Mouse (Mus musculus) hindbrain, embryonic 16.5 days (tissue): ENCODE results near the gene Gm17455. TPM values are rescaled to one million over a fixed set of nuclear protein-coding genes. Genes with fewer than 3 reads are reported as not detected.

ENCODE experiments used
- ATAC-seq: fragments of 200-750 bp; cut with Nextera tagmentation; 2 replicates; pipeline ENCODE4 v1.8.0; 2017; ENCODE audit warnings: moderate TSS enrichment, moderate library complexity
- H3K27ac ChIP-seq: fragments of 300-500 bp; sonication (generic); 2 replicates; pipeline ENCODE4 v1.5.1; 2014; ENCODE audit warnings: low read depth, mild to moderate bottlenecking, control low read depth, low read length, moderate library complexity
- H3K27me3 ChIP-seq: fragments of 300-500 bp; sonication (generic); replicated peaks from 2 replicates; pipeline ENCODE4 v1.6.1; 2014; ENCODE audit warnings: low read length; ENCODE audit not compliant: control insufficient read depth, insufficient read depth
- H3K36me3 ChIP-seq: fragments of 300-500 bp; sonication (generic); 2 replicates; pipeline ENCODE4 v1.6.1; 2014; ENCODE audit warnings: mild to moderate bottlenecking, low read length, moderate library complexity, mixed read lengths; ENCODE audit not compliant: control insufficient read depth, insufficient read depth
- H3K4me1 ChIP-seq: fragments of 300-500 bp; sonication (generic); 2 replicates; pipeline ENCODE4 v1.6.1; 2014; ENCODE audit warnings: low read depth, low read length; ENCODE audit not compliant: control insufficient read depth, insufficient read depth
- H3K4me2 ChIP-seq: fragments of 300-500 bp; sonication (generic); 2 replicates; pipeline ENCODE4 v1.6.1; 2014; ENCODE audit warnings: mild to moderate bottlenecking, low read length, control low read depth, moderate library complexity
- H3K4me3 ChIP-seq: fragments of 300-500 bp; sonication (generic); 2 replicates; pipeline ENCODE4 v1.5.1; 2014; ENCODE audit warnings: mild to moderate bottlenecking, low read length, control low read depth, moderate library complexity
- H3K9ac ChIP-seq: fragments of 300-500 bp; sonication (generic); 2 replicates; pipeline ENCODE4 v1.6.1; 2014; ENCODE audit warnings: low read depth, mild to moderate bottlenecking, control low read depth, low read length, moderate library complexity
- H3K9me3 ChIP-seq: fragments of 300-500 bp; sonication (generic); 2 replicates; pipeline ENCODE4 v1.6.1; 2014; ENCODE audit warnings: mild to moderate bottlenecking, low read length, moderate library complexity; ENCODE audit not compliant: control insufficient read depth
- WGBS: fragments of 180-500 bp; shearing (Covaris S2); extraction: QIAGEN DNeasy Blood & Tissue Kit; methylation state at CpG from one replicate; pipeline ENCODE4 v1.1.7; 2014; 5-methylcytosine and 5-hydroxymethylcytosine counted together
- polyA plus RNA-seq: library from polyadenylated mRNA; unstranded; fragments of >200 nt; fragmentation: Nextera tagmentation; extraction: Ambion mirVana; gene quantifications from 2 replicates; pipeline ENCODE4 v1.2.1, GENCODE M21; 2015

The Gm17455 gene
- polyA plus RNA-seq, 1 experiment from 2014 or later = 14.0 TPM

DNA sequence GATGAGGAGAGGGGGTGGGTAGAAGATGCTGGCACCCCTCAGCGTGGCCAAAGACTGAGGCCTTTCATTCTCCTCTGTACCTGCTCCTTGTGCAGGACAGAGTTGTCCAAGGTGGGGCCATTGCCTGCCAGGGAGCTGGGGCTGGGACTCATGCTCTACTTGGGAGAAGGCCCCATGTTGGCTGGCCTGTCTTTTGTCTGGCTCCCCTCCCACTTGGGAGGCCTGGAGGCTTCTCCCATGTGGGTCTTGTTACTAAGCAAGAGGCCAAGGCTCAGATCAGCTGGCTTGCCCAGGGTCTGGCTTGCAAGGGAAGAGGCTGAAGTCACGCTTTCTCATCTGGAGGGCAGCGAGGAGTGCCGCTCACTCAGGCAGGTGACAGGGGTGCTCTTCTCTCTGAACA is 42.1 kb upstream of the Gm17455 start:
- no peaks in the 10 kb centered on the region for H3K9me3 ChIP-seq
- no peaks in the 10 kb centered on the region for H3K27me3 ChIP-seq
- ATAC-seq = no peak
- WGBS = 91% methylated on average over 4 of the region's 4 CpGs
- H3K4me1 ChIP-seq = peaks cover 10% of the 10 kb centered on the region; the same call in 1 of the 2 replicates
- H3K9ac ChIP-seq = no peak overlapping the region
- no peaks in the 10 kb centered on the region for H3K36me3 ChIP-seq
- H3K4me2 ChIP-seq = no peak overlapping the region
- H3K27ac ChIP-seq = no peak overlapping the region
- H3K4me3 ChIP-seq = no peak overlapping the region

DNA sequence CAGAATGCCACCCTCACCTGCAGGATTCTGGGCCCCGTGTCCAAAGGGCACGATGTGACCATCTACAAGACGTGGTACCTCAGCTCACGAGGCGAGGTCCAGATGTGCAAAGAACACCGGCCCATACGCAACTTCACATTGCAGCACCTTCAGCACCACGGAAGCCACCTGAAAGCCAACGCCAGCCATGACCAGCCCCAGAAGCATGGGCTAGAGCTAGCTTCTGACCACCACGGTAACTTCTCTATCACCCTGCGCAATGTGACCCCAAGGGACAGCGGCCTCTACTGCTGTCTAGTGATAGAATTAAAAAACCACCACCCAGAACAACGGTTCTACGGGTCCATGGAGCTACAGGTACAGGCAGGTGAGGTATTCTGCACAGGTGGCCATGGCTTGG is 41.6 kb upstream of the Gm17455 start:
- Histone ChIP-seq H3K27ac (no peak overlapping the region), H3K4me2 (no peak overlapping the region), H3K9me3 (no peaks in the 10 kb centered on the region), H3K27me3 (no peaks in the 10 kb centered on the region), H3K36me3 (no peaks in the 10 kb centered on the region), H3K4me1 (peaks cover 10% of the 10 kb centered on the region; the same call in 1 of the 2 replicates), H3K4me3 (no peak overlapping the region), H3K9ac (no peak overlapping the region)
- ATAC-seq = no peak
- WGBS = 95% methylated on average over 14 of the region's 14 CpGs

DNA sequence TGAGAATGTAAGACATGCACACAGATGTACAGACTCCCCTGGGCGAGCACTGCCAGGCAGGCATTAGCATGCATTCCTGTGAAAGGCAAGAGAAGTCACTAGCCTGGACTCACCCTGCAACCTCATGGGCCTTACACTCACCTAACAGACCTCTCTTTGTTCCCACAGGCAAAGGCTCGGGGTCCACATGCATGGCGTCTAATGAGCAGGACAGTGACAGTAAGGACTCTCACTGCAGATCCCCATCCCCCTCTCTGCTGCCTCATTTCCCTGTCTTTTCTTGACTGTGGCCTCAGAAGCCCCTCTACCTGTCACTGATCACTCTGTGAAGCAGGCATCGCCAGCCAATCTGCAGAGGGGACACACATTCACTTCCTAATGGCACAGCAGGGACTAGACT is 40.8 kb upstream of the Gm17455 start:
- Histone ChIP-seq H3K9me3 (no peaks in the 10 kb centered on the region), H3K9ac (no peak overlapping the region), H3K36me3 (no peaks in the 10 kb centered on the region), H3K4me3 (no peak overlapping the region), H3K4me1 (peaks cover 10% of the 10 kb centered on the region; the same call in 1 of the 2 replicates), H3K4me2 (no peak overlapping the region), H3K27me3 (no peaks in the 10 kb centered on the region), H3K27ac (no peak overlapping the region)
- no peak for ATAC-seq
- WGBS = 38% methylated on average over 4 of the region's 4 CpGs

DNA sequence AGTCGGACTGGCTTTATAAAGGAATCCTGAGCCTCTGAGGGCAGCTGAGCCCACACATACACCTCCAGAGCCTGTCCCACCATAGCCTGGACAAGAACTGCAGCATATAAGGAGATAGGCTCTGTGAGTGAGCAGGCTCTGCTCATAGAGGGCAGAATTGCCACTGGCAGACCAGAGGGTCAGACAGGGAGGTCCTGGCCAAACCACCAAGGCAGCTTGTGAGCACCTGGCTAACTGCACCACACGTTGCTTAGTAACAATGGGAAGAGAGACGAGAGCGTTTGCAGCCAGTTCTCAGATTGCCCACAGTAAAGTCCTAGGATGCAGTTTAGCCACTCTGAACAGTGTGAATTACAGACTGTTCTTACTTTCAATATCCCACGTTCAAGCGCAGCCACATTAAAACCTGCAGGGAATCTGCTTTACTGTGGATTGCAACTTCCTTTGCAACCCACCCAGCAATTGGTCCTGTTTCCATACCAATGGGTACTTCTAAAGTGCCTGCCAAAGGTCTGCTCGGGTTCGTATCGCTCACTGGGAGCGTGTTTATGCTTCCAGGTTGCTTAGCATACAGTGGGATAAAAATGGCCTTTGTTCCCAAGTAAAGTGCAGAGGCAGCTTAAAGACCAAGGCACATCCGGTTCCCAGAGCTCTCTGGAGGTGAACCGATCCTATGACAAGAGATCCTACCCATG is 37.8 kb upstream of the Gm17455 start:
- Histone ChIP-seq H3K27me3 (no peaks in the 10 kb centered on the region), H3K4me2 (no peak overlapping the region), H3K27ac (0 out of 2 replicates have a peak overlapping the region, but pooled peaks have one; percentile 23), H3K36me3 (no peaks in the 10 kb centered on the region), H3K4me3 (no peak overlapping the region), H3K9ac (no peak overlapping the region), H3K4me1 (peaks cover 10% of the 10 kb centered on the region; the same call in 1 of the 2 replicates), H3K9me3 (no peaks in the 10 kb centered on the region)
- WGBS = 49% methylated on average over 12 of the region's 12 CpGs
- ATAC-seq = 0 out of 2 replicates have a peak, but pooled peaks have one; percentile 38

DNA sequence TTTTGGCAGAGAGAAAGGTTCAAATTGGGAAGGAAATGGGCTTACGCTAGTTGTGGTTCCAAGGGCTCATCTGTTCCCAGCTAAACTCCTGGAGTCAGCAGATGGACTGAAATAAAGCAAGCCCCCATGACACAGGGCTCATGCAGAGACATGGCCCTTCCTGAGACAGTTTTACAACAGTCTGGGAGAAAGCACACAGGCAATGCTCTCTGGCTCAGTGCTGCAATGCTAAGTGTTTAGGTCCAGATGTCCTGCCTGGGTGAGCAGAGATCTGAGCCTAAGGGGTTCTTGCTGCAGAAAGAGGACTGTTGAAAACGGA is 37.3 kb upstream of the Gm17455 start:
- ATAC-seq = 0 out of 2 replicates have a peak, but pooled peaks have one; percentile 29
- Histone ChIP-seq H3K4me3 (no peak overlapping the region), H3K27ac (no peak overlapping the region), H3K4me1 (peaks cover 10% of the 10 kb centered on the region; the same call in 1 of the 2 replicates), H3K27me3 (no peaks in the 10 kb centered on the region), H3K36me3 (no peaks in the 10 kb centered on the region), H3K4me2 (no peak overlapping the region), H3K9ac (no peak overlapping the region), H3K9me3 (no peaks in the 10 kb centered on the region)
- 37% methylated on average over 2 of the region's 2 CpGs for WGBS

DNA sequence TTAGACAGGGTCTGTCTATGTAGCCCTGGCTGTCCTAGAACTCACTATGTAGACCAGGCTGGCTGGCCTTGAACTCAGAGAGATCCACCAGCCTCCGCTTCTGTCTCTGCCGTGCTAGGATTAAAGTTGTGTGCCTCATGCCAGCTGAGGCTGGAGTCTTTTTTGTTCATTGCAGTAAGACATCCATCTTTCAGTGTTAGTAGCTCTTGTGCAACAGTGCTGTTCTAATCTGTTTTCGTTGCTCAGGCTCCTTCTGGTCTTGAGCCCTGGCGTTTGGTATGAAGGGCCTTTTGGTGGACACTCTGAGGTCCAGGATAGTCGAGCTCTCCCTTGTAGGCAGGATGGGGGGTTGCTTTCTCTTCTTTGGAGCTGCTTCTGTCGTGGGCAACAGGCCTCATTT is 36.1 kb upstream of the Gm17455 start:
- Histone ChIP-seq H3K9me3 (no peaks in the 10 kb centered on the region), H3K9ac (no peak overlapping the region), H3K36me3 (no peaks in the 10 kb centered on the region), H3K4me1 (peaks cover 10% of the 10 kb centered on the region; the same call in 1 of the 2 replicates), H3K27ac (no peak overlapping the region), H3K4me2 (no peak overlapping the region), H3K27me3 (no peaks in the 10 kb centered on the region), H3K4me3 (no peak overlapping the region)
- 68% methylated on average over 6 of the region's 6 CpGs for WGBS
- ATAC-seq = no peak

DNA sequence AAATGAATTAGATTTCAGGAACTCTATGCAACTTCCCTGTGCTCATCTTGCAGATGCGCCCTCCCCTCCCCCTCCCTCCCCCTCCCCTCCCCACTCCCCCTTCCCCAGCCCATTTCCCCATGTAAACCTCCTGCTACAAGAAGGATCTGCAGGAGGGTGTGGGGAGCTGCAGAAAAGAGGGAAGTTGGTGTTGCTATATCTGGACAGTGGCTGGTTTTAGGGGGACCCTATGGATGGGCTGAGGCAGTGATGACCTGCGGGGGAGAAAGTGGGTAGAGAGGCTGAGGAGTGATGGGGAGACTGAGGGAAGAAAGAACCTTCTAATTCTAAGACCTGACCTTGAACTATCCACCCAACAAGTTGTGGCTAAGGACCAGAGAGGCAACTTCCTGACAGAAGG is 32.4 kb upstream of the Gm17455 start:
- Histone ChIP-seq H3K9ac (no peak overlapping the region), H3K27ac (no peak overlapping the region), H3K4me1 (no peaks in the 10 kb centered on the region; the same call in 1 of the 2 replicates), H3K27me3 (no peaks in the 10 kb centered on the region), H3K9me3 (no peaks in the 10 kb centered on the region), H3K4me3 (no peak overlapping the region), H3K36me3 (no peaks in the 10 kb centered on the region), H3K4me2 (no peak overlapping the region)
- WGBS = 83% methylated on average over 2 of the region's 2 CpGs
- no peak for ATAC-seq

DNA sequence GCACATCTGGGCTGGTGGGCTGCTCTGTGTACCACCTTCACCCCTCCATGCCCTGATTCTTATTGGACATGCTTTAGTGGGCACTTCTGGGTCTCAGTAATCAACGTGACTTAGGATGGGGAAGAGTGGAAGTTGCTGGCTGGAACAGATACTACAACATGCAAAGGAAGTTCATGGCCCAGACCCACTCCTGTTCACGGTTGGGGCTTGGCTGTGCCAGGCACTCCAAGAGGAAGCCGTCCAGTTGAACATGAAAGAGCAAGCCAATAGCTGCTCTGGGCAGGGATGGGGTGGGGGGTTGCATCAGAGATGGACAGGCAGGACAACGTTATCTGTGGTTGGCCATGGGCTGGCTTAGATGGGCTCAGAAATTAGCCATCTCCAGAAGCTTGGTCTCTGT is 31.6 kb upstream of the Gm17455 start:
- H3K4me1 ChIP-seq = no peaks in the 10 kb centered on the region; the same call in 1 of the 2 replicates
- H3K9me3 ChIP-seq = no peaks in the 10 kb centered on the region
- no peaks in the 10 kb centered on the region for H3K27me3 ChIP-seq
- WGBS = 78% methylated on average over 4 of the region's 4 CpGs
- no peak for ATAC-seq
- H3K9ac ChIP-seq = no peak overlapping the region
- no peaks in the 10 kb centered on the region for H3K36me3 ChIP-seq
- H3K27ac ChIP-seq = no peak overlapping the region
- H3K4me3 ChIP-seq = no peak overlapping the region
- no peak overlapping the region for H3K4me2 ChIP-seq

DNA sequence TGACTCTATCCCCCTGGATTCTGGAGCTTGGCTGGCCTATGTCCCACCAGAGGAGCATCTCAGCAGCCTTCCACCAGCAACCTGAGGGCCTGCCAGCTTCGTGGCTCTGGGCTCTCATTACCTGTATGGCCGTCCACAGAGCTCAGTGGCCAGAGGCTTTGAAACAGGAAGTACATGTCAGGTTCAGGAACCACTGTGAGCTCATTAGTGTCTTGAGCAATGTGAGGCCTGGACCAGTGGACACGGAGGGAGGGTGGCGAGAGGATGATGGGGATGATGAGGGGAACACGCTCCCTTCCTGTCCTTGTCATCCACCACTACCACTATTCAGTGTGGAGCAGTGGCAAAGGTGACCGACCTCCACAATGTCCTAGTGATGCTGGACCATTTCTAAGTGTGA is 30.1 kb upstream of the Gm17455 start:
- no peak overlapping the region for H3K4me2 ChIP-seq
- H3K4me1 ChIP-seq = no peaks in the 10 kb centered on the region; the same call in 1 of the 2 replicates
- no peak overlapping the region for H3K4me3 ChIP-seq
- H3K27me3 ChIP-seq = no peaks in the 10 kb centered on the region
- no peaks in the 10 kb centered on the region for H3K9me3 ChIP-seq
- no peak overlapping the region for H3K27ac ChIP-seq
- H3K36me3 ChIP-seq = no peaks in the 10 kb centered on the region
- 89% methylated on average over 6 of the region's 6 CpGs for WGBS
- no peak overlapping the region for H3K9ac ChIP-seq
- ATAC-seq = no peak
